Mouse (Mus musculus): ENCODE measurements at regions not wholly inside any gene's neighbourhood (a gene's known extent, or its start where the extent isn't known, plus 50 kb on each side); places are given as distances from the start of the nearest gene placed in this dataset.

DNA sequence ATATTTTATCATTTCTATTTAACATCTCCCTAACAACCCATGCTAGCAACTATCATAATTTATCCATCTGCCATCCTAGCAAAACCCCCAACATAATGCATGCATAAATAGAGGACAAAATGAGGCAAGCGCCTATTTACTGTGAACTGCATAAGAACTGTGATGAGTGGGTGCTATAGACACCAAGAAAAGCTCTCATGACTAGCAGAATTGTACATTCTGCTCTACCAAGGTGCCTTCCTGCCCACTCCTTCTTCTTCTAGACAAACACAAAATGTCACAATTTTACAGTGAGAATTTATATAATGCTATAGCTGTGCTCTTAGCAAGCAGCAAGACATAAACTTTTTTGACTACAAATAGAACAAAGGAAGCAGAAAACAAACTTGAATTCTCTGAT, 305.9 kb downstream of the Brinp1 start:
- peak; percentile 9 for DNase-seq (ENCODE audit: low spot score)

DNA sequence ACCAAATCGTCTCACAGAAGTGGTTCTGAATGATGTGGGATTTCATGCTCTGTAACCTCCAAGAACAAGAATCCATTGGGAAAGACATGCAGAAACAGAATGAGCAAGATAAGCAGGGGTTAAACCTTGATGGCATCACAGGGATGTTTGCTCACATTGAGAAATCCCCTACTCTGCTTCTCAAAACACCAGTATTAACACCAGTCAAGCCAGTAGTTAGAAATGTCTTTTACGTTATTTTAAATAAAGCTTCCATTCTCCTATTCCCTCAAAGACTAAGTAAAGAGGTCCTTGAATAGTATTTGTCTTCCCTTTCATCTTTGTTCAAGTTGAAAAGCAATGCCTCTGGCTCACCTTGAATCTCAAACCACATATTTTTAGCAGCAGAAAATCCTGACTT, 320.9 kb downstream of the Brinp1 start:
- no peak for DNase-seq (ENCODE audit: low spot score)

DNA sequence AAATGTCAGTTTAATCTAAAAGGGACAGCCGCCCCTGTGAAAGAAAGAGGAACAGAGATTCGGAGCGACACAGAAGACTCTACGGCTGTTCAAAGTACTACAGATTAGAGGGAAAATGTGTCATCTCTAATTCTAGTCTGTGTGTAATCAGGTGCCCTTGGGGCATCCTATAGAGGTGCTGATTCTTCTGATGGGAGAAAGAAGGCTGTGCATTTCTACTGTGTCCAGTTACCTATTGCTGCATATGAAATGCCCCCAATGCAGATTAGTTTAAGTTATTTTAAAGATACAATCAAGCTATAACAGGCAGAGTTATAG, 330.2 kb downstream of the Brinp1 start:
- no peak for DNase-seq (ENCODE audit: low spot score)

DNA sequence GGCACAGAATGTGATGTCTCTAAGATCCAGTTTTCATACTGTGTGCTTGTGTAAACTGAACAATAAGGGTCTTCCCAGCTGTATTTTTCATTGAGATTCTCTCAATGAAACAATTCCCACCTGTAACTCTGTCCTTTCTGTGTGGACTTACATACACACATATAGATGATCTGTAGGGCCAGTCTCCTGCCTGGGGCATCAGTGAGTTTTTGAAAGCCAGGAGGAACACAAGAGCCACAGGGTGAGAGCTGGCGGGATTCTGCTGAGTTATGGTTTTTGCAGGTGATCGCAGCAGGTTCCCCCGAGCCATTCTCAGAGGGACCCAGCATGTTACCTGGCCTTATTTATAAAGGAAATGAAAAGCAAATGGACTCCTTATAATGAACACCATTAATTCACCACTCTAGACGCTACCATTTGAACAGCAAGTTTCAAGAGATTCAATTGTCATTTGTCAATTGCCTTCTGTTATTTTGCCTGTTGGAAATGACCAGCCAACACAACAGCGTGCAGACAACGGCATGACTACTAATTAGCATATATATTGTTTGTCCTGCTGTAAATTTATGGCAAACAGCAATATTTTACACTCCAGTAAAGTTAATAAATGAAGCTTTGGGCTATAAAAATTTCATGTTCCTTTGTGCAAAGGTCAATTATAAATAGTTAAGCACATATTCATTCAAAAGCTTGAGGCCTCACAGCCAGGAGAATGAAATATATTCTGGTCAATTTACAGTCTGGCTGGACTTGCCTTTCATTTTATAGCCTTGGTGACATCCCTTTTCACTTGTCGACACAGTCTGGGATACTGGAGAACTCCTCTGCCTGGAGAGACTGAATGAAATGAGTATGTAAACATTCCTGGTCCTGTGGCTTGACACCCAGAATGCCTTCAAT, 330.8 kb downstream of the Brinp1 start:
- DNase-seq (ENCODE audit: low spot score): no peak

DNA sequence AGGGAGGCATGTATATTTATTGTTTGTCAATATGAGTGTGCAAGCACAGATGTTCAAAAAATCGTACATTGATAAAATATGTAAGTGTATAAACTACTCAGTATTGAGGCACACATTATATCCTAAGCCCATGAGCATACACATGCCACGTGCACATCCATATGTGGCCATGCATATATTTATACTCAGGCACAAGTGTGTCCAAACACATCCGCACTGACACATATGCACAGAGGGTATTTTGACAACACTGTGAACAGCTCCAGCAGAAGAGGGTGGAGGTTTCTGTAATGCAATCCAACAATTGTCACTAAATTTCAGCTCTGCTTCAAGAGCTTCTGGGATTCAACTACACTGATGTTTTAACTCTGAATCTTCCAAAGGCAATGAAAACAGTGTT, 333.6 kb downstream of the Brinp1 start:
- no peak for DNase-seq (ENCODE audit: low spot score)

DNA sequence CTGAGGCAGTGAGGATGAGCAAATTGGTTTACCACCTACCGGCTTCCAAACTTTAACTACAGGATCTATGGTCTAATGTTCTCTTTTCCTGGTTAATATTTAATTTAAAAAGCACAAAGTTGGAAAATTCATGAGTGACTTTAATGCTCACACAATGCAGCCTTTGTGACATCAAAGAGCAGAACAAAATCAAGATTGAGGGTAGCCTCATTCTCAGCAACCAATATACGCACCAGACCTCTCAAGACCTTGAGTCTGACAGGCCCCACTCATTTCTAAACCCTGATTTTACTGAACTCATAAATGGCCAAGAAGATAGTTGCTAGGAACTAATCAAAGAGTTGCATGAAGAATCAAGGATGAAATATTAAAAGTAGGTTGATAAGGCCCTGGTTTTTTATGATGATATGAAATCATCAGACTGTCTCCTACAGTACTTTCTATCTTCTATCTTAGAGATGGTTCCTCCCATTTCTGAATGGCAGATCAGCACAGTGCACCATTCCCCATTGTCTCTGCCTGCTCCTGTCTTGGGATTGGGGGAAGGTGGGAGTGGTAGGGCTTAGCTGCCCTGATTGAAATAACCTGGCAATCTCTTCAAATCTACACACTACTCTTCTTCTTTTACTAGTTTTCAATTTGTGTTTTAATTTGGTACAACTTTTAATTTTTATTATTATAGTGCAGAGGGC, 338.3 kb downstream of the Brinp1 start:
- no peak for DNase-seq (ENCODE audit: low spot score)

DNA sequence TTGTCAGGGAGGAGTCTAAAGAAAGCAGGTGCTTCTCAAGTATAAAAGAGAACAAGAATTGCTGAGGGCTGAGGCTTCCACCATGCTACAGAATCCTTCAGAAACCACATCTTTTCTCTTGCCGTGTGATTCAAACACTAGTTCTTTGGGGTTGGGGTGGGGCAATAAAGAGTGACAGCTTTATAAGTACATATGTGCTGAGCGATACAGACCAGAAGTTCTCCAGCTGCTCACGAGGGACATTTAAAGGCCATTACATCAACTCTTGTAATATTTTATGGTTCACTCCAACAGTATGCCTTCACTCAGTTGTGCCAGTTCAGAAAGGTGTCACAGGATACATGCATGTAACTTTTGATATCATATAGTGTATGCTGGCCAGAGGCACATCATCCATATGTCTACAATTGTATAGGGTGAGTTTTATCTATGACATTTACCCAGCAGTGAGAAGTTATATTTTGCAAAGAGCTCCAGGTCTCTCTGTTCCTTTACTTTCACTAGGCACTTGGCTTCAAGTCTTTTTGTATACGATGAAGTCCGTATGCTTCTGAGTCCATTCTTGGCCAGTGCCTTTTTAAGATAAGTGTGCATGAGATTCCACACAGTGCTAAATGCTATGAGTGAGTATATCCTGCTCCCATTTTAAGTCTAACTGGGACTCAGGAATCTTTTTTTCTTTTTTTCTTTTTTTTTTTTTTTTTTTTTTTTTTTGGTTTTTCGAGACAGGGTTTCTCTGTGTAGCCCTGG, 341.8 kb downstream of the Brinp1 start:
- DNase-seq (ENCODE audit: low spot score): no peak

DNA sequence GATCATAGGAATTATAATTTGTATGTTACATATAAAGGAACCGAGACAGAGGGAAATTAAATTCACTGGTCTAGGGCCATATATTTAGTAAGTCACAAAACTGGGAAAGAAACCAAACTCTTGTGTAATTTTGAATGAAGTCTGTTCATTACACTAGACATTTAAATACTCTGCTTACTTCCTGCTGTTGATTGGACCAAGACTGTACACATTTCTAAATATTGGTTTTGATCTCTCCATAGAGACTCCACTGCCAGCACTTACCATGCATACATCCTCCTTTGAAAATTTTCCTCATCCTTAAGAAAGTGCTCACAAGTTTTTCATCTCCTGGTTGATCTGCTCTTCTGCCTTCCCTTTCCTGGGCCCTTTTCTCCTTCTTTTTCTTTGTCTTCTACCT, 358.9 kb downstream of the Brinp1 start:
- DNase-seq (ENCODE audit: low spot score): no peak

DNA sequence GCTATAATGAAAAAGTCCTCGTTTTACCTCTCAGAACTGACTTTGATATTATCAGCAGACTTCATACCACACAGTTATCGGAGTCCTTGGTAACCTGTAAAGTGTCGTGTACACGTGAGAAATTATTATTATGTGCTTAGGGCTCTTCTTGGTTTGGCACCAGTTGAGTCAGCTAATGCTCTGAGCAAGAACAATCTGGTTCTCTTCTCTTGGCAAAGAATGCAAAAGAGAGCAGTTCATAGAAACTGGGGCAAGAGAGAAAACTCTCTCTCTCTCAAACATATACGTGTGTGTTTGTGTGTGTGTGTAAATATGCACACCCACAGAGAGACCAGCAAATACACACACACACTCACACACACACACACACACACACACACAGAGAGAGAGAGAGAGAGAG, 378.8 kb downstream of the Brinp1 start:
- no peak for DNase-seq (ENCODE audit: low spot score)

DNA sequence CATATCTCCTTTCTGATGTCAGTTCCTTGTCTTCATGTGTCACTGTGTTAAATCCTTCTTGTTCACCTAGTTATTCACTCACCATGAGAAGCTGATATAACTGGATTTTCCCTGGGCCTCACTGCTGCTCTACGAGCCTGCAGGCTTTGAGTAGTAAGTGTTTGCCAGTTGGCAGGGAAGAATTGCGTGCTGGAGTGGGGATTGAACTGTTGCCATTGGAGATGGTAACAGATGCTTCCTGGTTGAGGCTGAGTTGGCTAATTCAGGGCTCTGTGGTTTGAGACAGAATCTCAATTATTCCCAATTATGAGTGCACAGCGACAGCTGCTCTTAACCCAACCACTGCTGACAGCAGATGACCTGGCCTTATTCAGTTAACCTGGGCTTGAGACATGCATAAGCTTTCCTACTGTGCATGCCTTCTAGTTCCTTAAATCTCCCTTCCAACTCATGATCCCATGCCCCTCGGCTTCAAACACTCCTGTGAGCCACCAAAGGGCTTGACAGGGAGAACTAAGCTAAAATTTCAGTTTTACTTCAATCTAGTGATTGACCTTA, 379.5 kb downstream of the Brinp1 start:
- DNase-seq (ENCODE audit: low spot score): peak; percentile 68

DNA sequence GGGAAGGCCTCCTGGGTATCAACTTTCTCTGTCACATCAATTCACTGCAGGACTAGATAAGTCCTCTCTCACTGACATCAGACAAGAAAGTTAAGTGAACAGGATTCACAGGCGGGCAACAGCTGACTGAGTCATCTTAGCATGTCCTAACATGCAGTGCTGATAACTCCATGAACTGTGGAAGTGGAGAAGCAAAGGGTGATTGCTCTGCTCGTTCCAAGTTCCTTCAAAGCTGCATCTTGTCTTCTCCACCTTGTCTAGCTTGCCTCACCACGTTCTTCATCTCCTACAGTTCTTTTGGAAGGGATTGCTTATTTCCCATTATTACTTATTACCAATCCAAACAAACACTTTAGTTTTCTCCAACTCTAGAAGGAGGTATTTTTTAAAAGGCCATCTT, 380.9 kb downstream of the Brinp1 start:
- DNase-seq (ENCODE audit: low spot score): no peak

DNA sequence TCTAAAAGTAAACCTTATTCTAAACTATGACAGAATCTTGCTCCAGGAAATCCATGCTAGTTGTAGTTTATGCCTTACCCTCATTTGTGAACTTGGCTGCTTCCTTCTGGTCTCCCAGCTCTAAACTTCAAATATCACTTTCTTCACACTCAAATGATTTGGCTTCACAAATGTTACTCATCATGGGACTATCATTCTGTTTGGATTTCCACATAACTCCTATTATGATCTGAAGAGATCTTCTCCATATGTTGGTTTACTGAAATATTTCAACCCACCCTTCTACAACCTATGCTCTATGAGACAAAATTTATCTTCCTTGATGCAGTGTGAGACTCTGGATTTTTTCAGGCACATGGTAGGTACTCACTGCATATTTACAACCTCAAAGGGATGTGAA, 381.7 kb downstream of the Brinp1 start:
- DNase-seq (ENCODE audit: low spot score): no peak

DNA sequence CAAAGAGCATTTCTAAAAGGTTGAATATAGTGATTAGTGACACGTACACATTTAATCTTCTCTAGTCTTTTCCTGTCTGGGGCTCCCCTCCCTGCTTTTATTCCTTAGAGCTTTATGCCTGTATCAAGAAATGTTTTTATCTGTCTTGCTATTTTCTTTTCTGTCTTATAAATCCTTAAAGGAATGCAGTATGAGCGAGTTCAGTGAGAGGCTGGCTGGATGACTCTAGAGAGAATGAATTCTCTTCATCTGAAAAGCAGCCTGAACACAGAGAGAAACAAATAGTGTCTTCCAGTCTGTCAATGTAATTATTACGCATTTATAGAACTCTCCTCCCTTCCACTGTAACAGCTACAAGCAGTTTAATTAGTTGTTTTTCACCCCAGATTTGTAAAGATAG, 417.9 kb downstream of the Brinp1 start:
- DNase-seq (ENCODE audit: low spot score): no peak

DNA sequence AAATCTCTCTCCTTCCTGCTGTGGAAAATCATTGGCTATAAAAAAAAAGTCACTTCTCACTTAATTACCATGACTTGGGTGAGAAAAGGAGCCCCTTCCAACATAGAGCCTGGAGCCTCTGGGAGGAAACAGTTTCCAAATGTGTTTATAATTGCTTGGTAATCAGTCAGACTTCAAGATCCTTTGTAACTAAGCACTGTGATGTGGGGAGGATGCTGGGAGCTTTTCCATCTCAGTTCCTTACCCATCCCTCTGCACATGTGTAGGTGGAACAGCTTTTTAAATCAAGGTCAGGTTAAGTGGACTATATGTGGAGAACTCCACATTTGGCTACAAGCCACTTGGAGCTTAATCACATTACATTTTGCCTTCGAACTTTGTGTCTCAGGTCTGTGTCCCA, 418.4 kb downstream of the Brinp1 start:
- DNase-seq (ENCODE audit: low spot score): no peak

DNA sequence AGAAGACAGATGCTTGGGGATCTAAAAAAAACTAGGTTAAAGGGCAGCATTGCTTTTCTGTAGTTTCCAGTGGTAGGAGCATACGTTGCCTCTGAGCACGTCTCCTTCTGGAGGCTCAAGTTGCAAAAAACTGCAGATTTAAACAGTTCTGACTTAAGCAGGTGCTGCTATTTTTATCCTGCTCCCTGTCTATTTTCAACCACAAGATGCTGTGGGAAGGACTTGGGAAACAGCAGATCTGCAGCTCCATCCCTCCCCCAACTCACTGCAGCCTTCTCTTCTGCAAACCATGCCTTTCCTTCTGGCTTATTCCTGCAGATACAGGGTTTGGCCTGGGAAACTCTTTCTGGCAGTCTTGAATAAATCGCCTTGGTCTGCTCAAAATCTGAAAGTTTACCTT, 422.1 kb downstream of the Brinp1 start:
- DNase-seq (ENCODE audit: low spot score): peak; percentile 7

DNA sequence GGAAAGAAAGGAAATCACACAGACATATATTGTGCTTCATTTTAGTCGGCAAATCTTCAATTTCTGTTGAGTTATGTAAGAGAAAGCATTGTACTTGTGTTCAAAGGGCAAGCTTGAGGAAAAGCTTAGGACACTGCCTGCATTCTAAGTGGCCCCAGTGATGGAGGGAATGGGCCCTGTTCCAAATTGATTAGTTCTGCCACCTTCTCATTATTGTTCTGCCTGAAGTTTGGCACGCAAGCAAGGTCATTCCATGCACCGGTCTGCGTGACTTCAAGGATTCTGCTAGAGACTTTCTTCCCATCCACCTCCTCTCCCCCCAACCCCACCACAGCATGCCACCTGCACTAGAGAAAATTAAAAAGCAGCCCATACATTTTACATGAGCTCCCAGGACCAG, 466.2 kb downstream of the Brinp1 start:
- DNase-seq (ENCODE audit: low spot score): no peak

DNA sequence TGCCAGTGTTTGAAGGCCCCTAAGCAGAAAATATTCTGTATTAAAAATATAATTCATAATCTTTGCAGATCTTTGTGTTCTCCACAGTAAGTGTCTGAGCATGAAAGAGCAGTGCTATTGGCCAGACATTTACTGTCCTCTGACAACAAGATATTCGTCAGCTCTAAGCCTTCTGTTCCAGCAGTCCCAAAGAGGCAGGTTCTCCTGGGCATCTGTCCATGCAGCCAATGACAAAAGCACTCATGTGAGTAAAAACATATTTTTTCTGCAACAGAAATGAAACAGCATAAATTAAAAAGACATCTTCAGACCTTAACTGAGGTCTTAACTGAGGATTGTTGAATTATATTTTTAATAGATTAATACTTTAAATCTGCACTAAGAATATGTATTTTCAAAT, 467.3 kb downstream of the Brinp1 start:
- DNase-seq (ENCODE audit: low spot score): no peak

DNA sequence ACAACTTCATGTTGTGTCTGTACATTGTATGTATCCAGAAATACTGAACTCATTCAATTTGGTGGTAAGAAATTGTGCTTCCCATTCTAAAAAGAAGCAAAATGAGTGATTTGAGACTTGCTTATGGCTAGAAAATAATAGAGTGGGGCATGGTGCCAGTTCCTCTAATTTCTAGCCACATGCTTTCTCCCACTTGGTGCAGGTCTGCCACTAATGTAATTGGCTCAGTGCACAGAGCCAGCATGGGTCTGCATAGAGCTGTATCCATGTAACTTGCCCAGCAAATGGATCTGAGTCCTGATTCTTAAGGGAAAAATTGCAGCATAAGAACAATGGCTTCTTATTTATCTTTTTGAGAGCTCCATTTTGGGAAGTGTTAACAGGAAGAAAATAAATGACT, 492.4 kb downstream of the Brinp1 start:
- peak; percentile 53 for DNase-seq (ENCODE audit: low spot score)

DNA sequence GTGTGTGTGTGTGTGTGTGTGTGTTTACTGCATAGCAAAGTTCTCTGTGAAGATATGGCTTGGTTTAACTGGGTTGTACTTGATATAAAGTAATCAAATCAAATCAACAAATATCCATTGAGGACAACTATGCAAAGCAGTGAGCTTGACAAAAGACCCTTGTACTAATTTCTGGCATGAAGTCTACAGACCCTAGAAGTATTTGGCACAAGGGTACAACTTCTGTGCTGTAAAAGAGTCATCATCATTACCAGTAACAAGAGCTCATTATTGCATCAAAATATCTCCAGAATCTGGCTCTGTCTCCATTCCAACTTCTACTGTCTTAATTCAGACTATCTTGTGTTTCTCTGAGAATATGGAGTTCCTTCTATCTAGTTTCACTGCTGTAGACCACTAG, 538.2 kb downstream of the Brinp1 start:
- DNase-seq (ENCODE audit: low spot score): no peak

DNA sequence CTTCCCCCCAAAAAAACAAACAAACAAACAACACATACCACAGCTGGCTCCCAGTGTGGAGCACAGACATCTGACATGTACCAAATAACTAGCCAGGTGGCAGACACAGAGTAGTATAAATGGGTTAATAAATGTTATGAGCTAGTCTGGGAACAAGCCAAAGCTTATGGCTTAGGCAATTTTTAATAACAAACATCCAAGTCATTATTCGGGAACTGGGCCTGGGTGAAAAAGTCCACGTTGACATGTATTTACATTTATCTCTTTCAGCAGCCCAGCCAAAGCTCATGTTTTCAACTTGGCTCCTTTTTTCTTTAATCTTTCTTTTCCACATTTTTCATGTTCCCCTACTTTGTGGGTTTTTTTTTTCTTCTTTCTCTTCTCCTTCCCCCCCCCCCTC, 543.4 kb downstream of the Brinp1 start:
- DNase-seq (ENCODE audit: low spot score): no peak

DNA sequence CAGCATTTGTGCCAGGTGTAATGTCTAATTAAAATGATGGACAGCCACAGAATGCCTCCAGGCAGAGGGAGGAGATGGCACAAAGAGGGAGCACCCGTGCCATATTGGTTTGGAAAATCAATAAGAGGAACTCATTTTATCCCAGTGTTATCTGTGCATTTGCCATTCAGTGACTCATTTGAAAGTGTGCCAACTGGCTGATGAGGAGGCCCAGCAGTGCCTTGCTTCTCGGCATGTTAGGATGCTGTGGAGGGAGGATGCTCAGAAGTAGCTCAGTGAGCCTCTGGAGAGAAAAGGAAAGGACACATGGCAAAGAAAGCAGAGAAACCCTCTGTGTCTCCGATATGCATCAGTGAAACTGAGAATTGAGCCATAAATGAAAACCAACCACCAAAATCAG, 549.8 kb downstream of the Brinp1 start:
- peak; percentile 12 for DNase-seq (ENCODE audit: low spot score)

DNA sequence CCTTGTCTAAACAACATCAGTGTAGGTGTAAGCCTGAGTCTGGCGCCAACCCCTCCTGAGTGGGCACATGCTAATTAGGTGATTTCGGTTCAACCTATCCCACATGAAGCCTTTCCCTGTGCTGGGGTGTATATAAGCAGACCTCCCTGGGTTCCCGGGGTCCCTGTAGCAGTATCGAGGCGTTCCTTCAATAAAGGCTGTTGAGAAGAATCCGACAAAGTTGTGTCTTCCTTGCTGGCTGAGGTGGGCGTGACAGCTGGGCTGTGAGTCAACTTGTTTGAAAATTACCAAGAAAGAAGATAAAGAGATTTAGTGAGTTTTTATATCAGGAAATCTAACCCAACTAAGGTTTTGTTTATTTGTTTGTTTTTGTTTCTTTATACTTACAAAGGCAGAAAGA, 567.1 kb downstream of the Brinp1 start:
- DNase-seq (ENCODE audit: low spot score): peak; percentile 4

DNA sequence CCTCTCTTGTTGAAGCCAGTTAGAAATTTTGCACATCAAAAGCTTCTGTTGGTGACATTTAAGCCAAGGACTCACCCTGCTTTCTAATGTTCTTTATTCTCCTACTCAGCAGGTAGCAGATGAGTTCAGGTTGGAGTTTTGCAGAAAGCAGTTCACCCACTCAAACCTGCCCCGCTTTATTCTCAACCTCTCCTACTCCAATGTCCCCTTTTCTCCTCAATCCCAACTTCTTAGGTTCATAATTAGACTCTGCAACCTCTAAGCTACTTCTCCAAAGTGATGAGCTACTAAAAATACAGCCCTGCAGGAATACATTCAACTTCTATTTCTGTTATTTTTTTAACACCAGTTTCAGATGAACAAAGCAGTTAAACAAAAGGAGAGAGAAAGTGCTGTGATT, 572.2 kb downstream of the Brinp1 start:
- DNase-seq (ENCODE audit: low spot score): no peak

Data from layer of hippocampus, adult 11-12 months (tissue).